Mouse (Mus musculus): ENCODE measurements around the gene Gm45618. TPM values are rescaled to one million over a fixed set of nuclear protein-coding genes. Genes with fewer than 3 reads are reported as not detected.
A peak's percentile ranks its signal among the peaks of the same experiment; 100 is the strongest.
"Not testable (repeated sequence)": the region's sequence is repeated elsewhere in the genome, so short reads cannot be mapped to it uniquely, and the experiment has no call there.

Gene Gm45618
- not detected in 2 replicates for polyA plus RNA-seq (2014; fragmentation: Nextera tagmentation; extraction: Ambion mirVana)

DNA sequence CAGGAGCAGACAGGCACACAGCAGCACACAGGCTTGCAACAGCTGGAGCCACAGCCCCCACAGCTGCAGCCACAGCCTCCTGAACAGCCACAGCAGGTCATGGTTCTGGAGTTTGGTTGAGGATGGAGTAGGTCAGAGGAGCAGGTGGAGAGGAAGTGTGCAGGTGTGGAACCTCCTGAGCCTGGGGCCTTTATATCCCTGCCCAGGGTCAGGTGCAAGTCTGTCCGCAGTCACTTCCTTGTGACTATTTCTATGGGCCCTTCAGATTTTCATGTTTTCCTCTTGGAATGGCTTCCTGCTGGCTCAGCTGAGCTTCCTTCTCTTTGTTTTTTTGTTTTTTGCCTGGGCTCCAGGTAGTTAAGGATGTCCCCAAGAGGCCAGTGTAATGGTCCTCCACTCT, at the start of gene Gm45618:
TSS of gene Gm45618 (minus strand) at position 101 of the 400 bp plus-strand sequence.
- H3K9ac ChIP-seq (ENCODE audit: low read length); ATAC-seq (ENCODE audit: insufficient read depth, low FRiP score, low TSS enrichment); H3K4me2 ChIP-seq (ENCODE audit: low read depth); H3K4me3 ChIP-seq (ENCODE audit: low read depth, low read length); H3K27me3 ChIP-seq (ENCODE audit: control insufficient read depth, insufficient read depth, low read length); DNase-seq (ENCODE audit: low spot score); H3K27ac ChIP-seq (ENCODE audit: low read depth, low read length); H3K9me3 ChIP-seq (ENCODE audit: control insufficient read depth, low read length); H3K36me3 ChIP-seq (ENCODE audit: control insufficient read depth, insufficient read depth, low read length); H3K4me1 ChIP-seq (ENCODE audit: control insufficient read depth, insufficient read depth, low read length): not testable (repeated sequence)
- WGBS: 89% methylated on average over 1 of the region's 1 CpGs

DNA sequence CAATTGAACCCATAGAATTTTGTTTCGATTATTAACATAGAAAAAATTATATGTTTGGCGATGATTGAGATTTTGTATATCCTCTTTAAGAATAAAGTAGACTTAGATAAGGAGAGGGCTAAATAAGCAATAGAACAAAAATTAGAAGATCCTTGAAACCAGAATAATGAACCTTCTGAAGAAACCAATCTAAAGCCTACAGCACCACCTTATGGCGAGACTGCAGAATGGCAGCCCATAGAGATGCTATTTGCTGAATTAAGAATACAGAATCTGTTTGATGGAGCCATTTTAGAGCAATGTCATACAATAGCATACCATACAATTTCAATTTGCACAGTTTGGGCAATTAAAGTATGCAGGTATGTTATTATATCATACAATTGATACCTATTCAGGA, 49.3 kb upstream of the Gm45618 start:
- H3K36me3 ChIP-seq (ENCODE audit: control insufficient read depth, insufficient read depth, low read length): no peaks in the 10 kb centered on the region
- DNase-seq (ENCODE audit: low spot score) (peak; percentile 18), ATAC-seq (ENCODE audit: insufficient read depth, low FRiP score, low TSS enrichment) (no peak)
- H3K9ac ChIP-seq (ENCODE audit: low read length): no peak overlapping the region
- H3K4me3 ChIP-seq (ENCODE audit: low read depth, low read length): no peak overlapping the region
- no peak overlapping the region for H3K27ac ChIP-seq (ENCODE audit: low read depth, low read length)
- no peaks in the 10 kb centered on the region for H3K4me1 ChIP-seq (ENCODE audit: control insufficient read depth, insufficient read depth, low read length)
- H3K27me3 ChIP-seq (ENCODE audit: control insufficient read depth, insufficient read depth, low read length): no peaks in the 10 kb centered on the region
- WGBS: 44% methylated on average over 3 of the region's 3 CpGs
- no peak overlapping the region for H3K4me2 ChIP-seq (ENCODE audit: low read depth)
- H3K9me3 ChIP-seq (ENCODE audit: control insufficient read depth, low read length): no peaks in the 10 kb centered on the region

DNA sequence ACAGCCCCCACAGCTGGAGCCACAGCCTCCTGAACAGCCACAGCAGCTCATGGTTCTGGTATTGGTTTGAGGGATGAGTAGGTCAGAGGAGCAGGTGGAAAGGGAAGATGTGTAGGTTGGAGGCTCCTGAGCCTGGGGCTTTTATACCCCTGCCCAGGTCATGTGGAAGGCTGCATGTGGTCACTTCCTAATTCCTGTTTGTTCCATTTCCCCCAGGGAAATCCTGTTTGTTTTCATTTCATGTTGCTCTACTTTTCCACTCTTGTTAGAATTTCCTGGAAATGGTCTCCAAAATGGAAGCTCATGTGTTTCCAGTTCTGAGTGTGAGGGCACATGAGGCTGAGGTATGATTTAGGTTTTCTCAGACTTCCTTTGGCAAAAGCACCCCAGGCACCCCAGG, 45.1 kb upstream of the Gm45618 start, which contains the start of gene Gm4553:
TSS of gene Gm4553 (minus strand) at position 101 of the 400 bp plus-strand sequence.
- H3K27me3 ChIP-seq (ENCODE audit: control insufficient read depth, insufficient read depth, low read length); ATAC-seq (ENCODE audit: insufficient read depth, low FRiP score, low TSS enrichment); H3K9me3 ChIP-seq (ENCODE audit: control insufficient read depth, low read length); H3K36me3 ChIP-seq (ENCODE audit: control insufficient read depth, insufficient read depth, low read length); DNase-seq (ENCODE audit: low spot score); H3K27ac ChIP-seq (ENCODE audit: low read depth, low read length); H3K4me1 ChIP-seq (ENCODE audit: control insufficient read depth, insufficient read depth, low read length); H3K4me2 ChIP-seq (ENCODE audit: low read depth); H3K4me3 ChIP-seq (ENCODE audit: low read depth, low read length); H3K9ac ChIP-seq (ENCODE audit: low read length): not testable (repeated sequence)

DNA sequence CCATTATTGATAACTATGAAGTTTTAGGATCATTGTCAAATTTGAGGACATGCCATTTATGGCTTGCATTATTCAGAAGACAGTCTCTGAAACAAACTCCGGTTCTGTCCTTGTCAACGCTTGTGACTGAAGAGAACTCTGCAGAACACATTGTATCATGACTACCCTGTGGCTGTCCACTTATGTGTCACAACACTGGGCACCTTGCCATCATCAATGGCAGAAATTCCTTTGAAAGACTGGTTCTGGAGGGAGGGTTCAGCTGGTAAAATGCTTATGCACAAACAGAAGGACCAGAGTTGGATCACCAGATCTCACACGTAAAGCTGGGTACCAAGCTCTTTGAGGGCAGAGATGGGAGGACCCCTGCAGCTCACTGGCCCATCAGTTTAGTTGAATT, 38.8 kb upstream of the Gm45618 start:
- Histone ChIP-seq H3K4me2 (ENCODE audit: low read depth) (no peak overlapping the region), H3K4me1 (ENCODE audit: control insufficient read depth, insufficient read depth, low read length) (no peaks in the 10 kb centered on the region), H3K27me3 (ENCODE audit: control insufficient read depth, insufficient read depth, low read length) (no peaks in the 10 kb centered on the region), H3K36me3 (ENCODE audit: control insufficient read depth, insufficient read depth, low read length) (no peaks in the 10 kb centered on the region), H3K27ac (ENCODE audit: low read depth, low read length) (no peak overlapping the region), H3K9me3 (ENCODE audit: control insufficient read depth, low read length) (no peaks in the 10 kb centered on the region), H3K4me3 (ENCODE audit: low read depth, low read length) (no peak overlapping the region), H3K9ac (ENCODE audit: low read length) (no peak overlapping the region)
- ATAC-seq (ENCODE audit: insufficient read depth, low FRiP score, low TSS enrichment): no peak
- WGBS: 93% methylated on average over 3 of the region's 3 CpGs
- DNase-seq (ENCODE audit: low spot score): no peak

DNA sequence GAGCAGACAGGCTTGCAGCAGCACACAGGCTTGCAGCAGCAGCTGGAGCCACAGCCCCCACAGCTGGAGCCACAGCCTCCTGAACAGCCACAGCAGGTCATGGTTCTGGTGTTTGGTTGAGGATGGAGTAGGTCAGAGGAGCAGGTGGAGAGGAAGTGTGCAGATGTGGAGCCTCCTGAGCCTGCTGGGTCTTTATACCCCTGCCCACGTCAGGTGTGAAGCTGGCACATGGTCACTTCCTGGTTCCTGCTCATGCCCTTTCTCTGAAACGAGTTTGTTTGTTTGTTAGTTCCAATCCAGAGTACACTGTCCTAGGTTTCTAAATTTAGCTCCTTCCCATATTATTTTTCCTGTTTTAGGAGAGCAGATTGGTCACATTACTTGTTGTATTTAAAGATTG, 36.5 kb upstream of the Gm45618 start, which contains the start of gene Gm29735:
TSS of gene Gm29735 (minus strand) at position 101 of the 400 bp plus-strand sequence.
- H3K4me3 ChIP-seq (ENCODE audit: low read depth, low read length); DNase-seq (ENCODE audit: low spot score); ATAC-seq (ENCODE audit: insufficient read depth, low FRiP score, low TSS enrichment); H3K4me2 ChIP-seq (ENCODE audit: low read depth); H3K4me1 ChIP-seq (ENCODE audit: control insufficient read depth, insufficient read depth, low read length); H3K36me3 ChIP-seq (ENCODE audit: control insufficient read depth, insufficient read depth, low read length); H3K9me3 ChIP-seq (ENCODE audit: control insufficient read depth, low read length); H3K27ac ChIP-seq (ENCODE audit: low read depth, low read length); H3K9ac ChIP-seq (ENCODE audit: low read length); H3K27me3 ChIP-seq (ENCODE audit: control insufficient read depth, insufficient read depth, low read length): not testable (repeated sequence)
- 61% methylated on average over 2 of the region's 2 CpGs for WGBS

DNA sequence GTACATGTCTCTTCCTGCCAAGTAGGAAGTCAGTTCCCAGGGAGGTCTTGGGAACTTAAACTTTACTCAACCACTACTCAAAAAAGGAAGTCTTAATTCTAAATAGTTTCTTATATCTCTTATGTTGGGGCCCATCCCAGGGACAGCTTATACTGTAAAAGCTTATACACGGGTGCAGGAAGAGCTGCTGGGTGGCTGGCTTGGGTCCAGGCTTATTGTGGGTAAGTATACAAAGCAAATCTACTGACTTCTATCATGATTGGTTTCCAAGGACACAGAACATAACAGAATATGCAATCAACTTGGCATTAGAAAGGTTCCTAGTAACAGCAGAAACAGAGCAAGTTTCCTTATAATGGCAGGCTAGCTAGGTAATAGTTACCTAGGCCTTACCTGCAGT, 34.8 kb upstream of the Gm45618 start:
- DNase-seq (ENCODE audit: low spot score): no peak
- ATAC-seq (ENCODE audit: insufficient read depth, low FRiP score, low TSS enrichment): no peak
- H3K9ac ChIP-seq (ENCODE audit: low read length): no peak overlapping the region
- no peak overlapping the region for H3K4me3 ChIP-seq (ENCODE audit: low read depth, low read length)
- no peak overlapping the region for H3K27ac ChIP-seq (ENCODE audit: low read depth, low read length)
- H3K27me3 ChIP-seq (ENCODE audit: control insufficient read depth, insufficient read depth, low read length): no peaks in the 10 kb centered on the region
- no peak overlapping the region for H3K4me2 ChIP-seq (ENCODE audit: low read depth)
- no peaks in the 10 kb centered on the region for H3K4me1 ChIP-seq (ENCODE audit: control insufficient read depth, insufficient read depth, low read length)
- H3K9me3 ChIP-seq (ENCODE audit: control insufficient read depth, low read length): no peaks in the 10 kb centered on the region
- WGBS: 79% methylated on average over 1 of the region's 1 CpGs
- H3K36me3 ChIP-seq (ENCODE audit: control insufficient read depth, insufficient read depth, low read length): no peaks in the 10 kb centered on the region

DNA sequence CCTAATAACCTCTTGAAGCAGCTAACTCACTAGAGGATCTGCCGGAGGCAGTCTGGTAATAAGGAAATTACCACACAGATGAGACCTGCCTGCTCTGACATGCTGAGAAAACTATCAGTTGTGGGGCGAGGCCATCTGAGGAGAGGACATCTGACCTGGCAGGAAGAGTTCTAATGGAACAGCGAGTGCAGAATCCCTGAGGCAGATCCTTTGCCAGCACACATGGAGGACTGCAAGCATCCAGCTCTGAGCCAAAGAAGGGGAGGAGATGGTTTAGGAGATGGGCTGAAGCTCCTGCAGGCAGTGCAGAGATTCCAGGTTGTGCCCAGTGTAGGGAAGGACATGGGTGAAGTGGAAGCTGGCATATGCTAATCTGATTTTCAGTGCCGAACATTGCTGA, 31.7 kb upstream of the Gm45618 start:
- Histone ChIP-seq H3K27ac (ENCODE audit: low read depth, low read length) (no peak overlapping the region), H3K9me3 (ENCODE audit: control insufficient read depth, low read length) (no peaks in the 10 kb centered on the region), H3K4me2 (ENCODE audit: low read depth) (no peak overlapping the region), H3K4me1 (ENCODE audit: control insufficient read depth, insufficient read depth, low read length) (no peaks in the 10 kb centered on the region), H3K36me3 (ENCODE audit: control insufficient read depth, insufficient read depth, low read length) (no peaks in the 10 kb centered on the region), H3K27me3 (ENCODE audit: control insufficient read depth, insufficient read depth, low read length) (no peaks in the 10 kb centered on the region), H3K4me3 (ENCODE audit: low read depth, low read length) (no peak overlapping the region), H3K9ac (ENCODE audit: low read length) (no peak overlapping the region)
- DNase-seq (ENCODE audit: low spot score): no peak
- no peak for ATAC-seq (ENCODE audit: insufficient read depth, low FRiP score, low TSS enrichment)
- WGBS: 80% methylated on average over 4 of the region's 4 CpGs

DNA sequence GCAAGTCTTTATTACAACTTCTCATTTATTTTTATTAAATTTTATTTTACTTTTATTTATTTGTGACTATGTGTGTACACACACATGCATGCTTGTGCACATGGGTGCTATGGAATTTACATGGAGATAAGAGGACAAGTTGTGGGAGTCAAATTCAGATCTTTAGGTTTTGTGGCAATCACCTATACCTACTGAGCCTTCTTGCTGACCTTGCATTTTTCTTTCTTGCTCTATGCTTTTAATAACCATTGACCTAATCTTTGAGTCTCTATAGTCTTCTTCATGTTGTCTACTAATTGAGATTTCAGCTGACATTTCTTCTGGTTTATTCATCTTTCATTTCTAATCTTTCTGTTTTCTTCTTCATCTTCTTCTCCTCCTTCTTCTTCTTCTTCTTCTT, 28.1 kb upstream of the Gm45618 start:
- no peaks in the 10 kb centered on the region for H3K27me3 ChIP-seq (ENCODE audit: control insufficient read depth, insufficient read depth, low read length)
- H3K4me2 ChIP-seq (ENCODE audit: low read depth): no peak overlapping the region
- no peaks in the 10 kb centered on the region for H3K36me3 ChIP-seq (ENCODE audit: control insufficient read depth, insufficient read depth, low read length)
- no peaks in the 10 kb centered on the region for H3K4me1 ChIP-seq (ENCODE audit: control insufficient read depth, insufficient read depth, low read length)
- H3K4me3 ChIP-seq (ENCODE audit: low read depth, low read length): no peak overlapping the region
- DNase-seq (ENCODE audit: low spot score) (no peak), ATAC-seq (ENCODE audit: insufficient read depth, low FRiP score, low TSS enrichment) (no peak)
- H3K27ac ChIP-seq (ENCODE audit: low read depth, low read length): no peak overlapping the region
- no peak overlapping the region for H3K9ac ChIP-seq (ENCODE audit: low read length)
- H3K9me3 ChIP-seq (ENCODE audit: control insufficient read depth, low read length): no peaks in the 10 kb centered on the region

DNA sequence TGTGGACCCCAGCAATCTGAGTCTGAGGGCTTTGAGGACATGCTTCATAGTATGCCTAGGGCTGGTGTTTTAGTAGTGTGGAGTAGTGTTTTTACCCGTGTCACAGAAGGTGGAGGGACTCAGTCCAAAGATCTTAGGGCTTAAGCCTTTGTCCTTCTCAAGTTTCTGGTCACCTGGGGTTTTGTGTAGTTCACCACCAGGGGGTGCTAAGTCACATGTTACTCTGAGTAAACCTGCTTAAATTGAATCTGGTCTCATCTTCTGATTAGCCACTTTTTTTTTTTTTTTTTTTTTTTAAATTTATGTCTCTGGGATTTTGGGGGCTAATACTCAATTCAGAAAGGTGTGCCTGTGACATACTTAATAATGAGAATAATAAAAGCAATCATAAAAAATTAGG, 25.5 kb upstream of the Gm45618 start:
- no peaks in the 10 kb centered on the region for H3K36me3 ChIP-seq (ENCODE audit: control insufficient read depth, insufficient read depth, low read length)
- ATAC-seq (ENCODE audit: insufficient read depth, low FRiP score, low TSS enrichment) (no peak), DNase-seq (ENCODE audit: low spot score) (peak; percentile 60)
- no peak overlapping the region for H3K27ac ChIP-seq (ENCODE audit: low read depth, low read length)
- no peaks in the 10 kb centered on the region for H3K27me3 ChIP-seq (ENCODE audit: control insufficient read depth, insufficient read depth, low read length)
- WGBS: 14% methylated on average over 1 of the region's 1 CpGs
- no peak overlapping the region for H3K9ac ChIP-seq (ENCODE audit: low read length)
- no peak overlapping the region for H3K4me3 ChIP-seq (ENCODE audit: low read depth, low read length)
- H3K4me2 ChIP-seq (ENCODE audit: low read depth): no peak overlapping the region
- no peaks in the 10 kb centered on the region for H3K9me3 ChIP-seq (ENCODE audit: control insufficient read depth, low read length)
- H3K4me1 ChIP-seq (ENCODE audit: control insufficient read depth, insufficient read depth, low read length): no peaks in the 10 kb centered on the region
